Mouse (Mus musculus): ENCODE results near the gene Glce.

DNA sequence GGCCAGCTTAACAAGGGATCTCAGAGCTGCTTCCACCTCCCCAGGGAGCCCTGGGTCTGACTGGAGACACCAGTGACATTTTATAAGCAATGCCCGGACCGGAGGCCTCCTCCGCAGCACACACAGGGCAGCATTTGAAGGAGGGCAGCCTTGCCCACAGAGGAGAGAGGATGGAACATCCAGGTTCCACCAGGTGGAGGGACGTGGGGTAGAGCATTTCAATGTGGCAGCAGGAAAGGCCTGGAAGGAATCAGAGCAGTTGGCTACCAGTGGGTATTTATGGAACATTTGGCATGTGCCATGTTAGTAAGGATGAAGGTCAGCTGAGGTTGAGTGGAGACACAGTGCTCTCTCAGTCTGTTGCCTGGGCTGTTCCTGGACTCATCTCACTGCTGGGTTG lies 36.3 kb upstream of the Glce start:
- TF ChIP-seq CTCF (IDR thresholded peaks at IDR 0.05; ENCODE audit: control insufficient read depth, insufficient read depth, low read length) = no peak
- no peak for TF ChIP-seq POLR2A (IDR thresholded peaks at IDR 0.05; ENCODE audit: borderline replicate concordance, control insufficient read depth, low read depth, low read length)
